Mouse (Mus musculus): ENCODE results near the gene Elovl7. TPM values are rescaled to one million over a fixed set of nuclear protein-coding genes. Genes with fewer than 3 reads are reported as not detected.

Elovl7 gene
- polyA plus RNA-seq, 1 experiment: 11.9 TPM

DNA sequence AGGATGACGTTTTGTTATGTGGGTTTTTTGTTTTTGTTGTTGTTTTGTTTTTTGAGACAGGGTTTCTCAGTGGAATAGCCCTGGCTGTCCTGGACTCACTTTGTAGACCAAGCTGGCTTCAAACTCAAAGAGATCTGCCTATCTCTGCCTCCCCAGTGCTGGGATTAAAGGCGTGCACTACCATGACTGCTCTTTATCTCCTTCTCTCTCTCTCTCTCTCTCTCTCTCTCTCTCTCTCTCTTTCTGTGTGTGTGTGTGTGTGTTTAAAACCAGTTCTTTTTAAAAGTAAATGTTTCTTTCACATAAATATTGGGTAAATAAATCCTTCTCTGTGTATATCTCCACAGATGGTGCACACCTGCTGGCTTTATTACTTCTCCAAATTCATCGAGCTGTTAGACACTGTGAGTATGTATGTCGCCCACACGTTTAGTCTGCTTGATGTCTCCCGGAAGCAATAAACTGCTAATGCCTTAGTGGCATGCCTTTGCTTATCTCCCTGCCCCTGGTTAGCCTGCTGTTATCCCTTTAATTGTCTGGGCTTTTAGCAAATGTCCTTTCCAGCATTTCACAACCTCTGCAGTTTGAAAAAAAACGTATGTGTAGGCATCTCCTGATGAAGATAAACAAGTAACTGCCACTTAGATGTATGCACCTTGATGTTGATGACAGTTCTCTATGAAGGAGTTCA lies 57.4 kb downstream of the Elovl7 start:
- Histone ChIP-seq H3K4me3 (ENCODE audit: insufficient read depth, low read length) (no peak overlapping the region), H3K4me1 (ENCODE audit: control insufficient read depth, insufficient read depth, low read length) (no peaks in the 10 kb centered on the region), H3K27ac (ENCODE audit: insufficient read depth, low read length) (no peak overlapping the region)
- TF ChIP-seq POLR2A (IDR thresholded peaks at IDR 0.05; ENCODE audit: extremely low read depth, insufficient read depth, low read length) (no peak), CTCF (IDR thresholded peaks at IDR 0.05; ENCODE audit: extremely low read depth, insufficient read depth, low read length) (no peak)

DNA sequence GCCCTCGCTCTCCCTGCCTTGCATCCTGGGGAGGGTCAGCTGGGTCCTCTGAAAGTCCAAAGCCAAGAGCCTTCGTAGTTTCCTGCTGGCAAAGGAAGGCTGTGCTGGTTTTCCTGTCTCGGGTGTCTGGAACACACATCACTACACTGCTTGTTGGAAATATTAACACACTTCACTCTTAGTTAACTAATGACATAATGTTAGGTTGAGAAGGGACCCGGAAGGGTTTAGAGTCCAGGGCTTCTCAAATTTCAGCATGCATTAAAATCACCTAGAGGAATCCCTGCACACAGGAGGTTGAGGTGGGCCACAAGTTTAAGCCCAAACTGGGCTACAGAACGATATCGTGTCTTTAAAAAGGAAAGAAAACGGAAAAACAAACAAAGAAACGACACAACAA lies 58.1 kb downstream of the Elovl7 start:
- TF ChIP-seq CTCF (IDR thresholded peaks at IDR 0.05; ENCODE audit: extremely low read depth, insufficient read depth, low read length) (no peak), POLR2A (IDR thresholded peaks at IDR 0.05; ENCODE audit: extremely low read depth, insufficient read depth, low read length) (no peak)
- Histone ChIP-seq H3K4me3 (ENCODE audit: insufficient read depth, low read length) (no peak overlapping the region), H3K27ac (ENCODE audit: insufficient read depth, low read length) (no peak overlapping the region), H3K4me1 (ENCODE audit: control insufficient read depth, insufficient read depth, low read length) (no peaks in the 10 kb centered on the region)

DNA sequence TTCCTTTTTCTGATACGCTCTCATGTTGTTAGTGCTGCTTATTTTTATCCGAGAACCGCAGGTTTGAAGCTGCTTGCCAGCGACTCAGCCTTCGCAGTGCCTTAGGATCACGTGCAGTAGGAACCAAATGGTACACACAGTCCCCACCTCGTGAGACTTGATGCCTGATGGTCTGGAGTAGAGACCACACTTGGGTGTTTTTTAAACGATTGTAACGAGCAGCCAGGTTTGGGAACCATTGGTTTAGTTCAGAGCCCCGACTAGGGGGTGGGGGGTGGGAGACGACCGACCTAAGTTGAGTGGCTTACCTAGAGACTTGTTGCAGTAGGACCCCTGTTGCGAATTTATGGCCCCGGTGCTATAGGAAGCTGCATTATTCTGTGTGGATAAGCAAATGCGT lies 58.8 kb downstream of the Elovl7 start:
- H3K27ac ChIP-seq (ENCODE audit: insufficient read depth, low read length): no peak overlapping the region
- H3K4me3 ChIP-seq (ENCODE audit: insufficient read depth, low read length): no peak overlapping the region
- TF ChIP-seq CTCF (IDR thresholded peaks at IDR 0.05; ENCODE audit: extremely low read depth, insufficient read depth, low read length): no peak
- TF ChIP-seq POLR2A (IDR thresholded peaks at IDR 0.05; ENCODE audit: extremely low read depth, insufficient read depth, low read length): no peak
- no peaks in the 10 kb centered on the region for H3K4me1 ChIP-seq (ENCODE audit: control insufficient read depth, insufficient read depth, low read length)

DNA sequence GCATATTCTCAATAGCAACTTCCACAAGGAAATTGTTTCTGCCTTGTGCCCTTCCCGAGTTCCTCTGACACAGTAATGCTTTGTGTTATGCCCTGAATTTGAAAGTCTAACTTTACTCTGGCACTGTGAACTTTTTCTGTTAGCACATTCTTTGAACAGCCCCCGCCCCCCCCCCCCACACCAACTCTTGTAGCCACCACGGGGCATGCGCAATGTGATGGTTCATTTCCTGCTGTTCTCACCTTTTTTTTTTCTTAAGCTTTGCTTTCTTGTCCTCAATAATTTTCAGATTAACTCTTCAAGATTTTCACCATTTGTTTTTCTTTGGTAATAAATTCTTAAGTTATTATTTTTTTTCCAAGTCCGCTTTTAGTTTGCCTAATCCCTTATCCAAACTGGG lies 59.3 kb downstream of the Elovl7 start:
- Histone ChIP-seq H3K4me1 (ENCODE audit: control insufficient read depth, insufficient read depth, low read length) (no peaks in the 10 kb centered on the region), H3K4me3 (ENCODE audit: insufficient read depth, low read length) (no peak overlapping the region), H3K27ac (ENCODE audit: insufficient read depth, low read length) (no peak overlapping the region)
- TF ChIP-seq CTCF (IDR thresholded peaks at IDR 0.05; ENCODE audit: extremely low read depth, insufficient read depth, low read length) (no peak), POLR2A (IDR thresholded peaks at IDR 0.05; ENCODE audit: extremely low read depth, insufficient read depth, low read length) (no peak)

DNA sequence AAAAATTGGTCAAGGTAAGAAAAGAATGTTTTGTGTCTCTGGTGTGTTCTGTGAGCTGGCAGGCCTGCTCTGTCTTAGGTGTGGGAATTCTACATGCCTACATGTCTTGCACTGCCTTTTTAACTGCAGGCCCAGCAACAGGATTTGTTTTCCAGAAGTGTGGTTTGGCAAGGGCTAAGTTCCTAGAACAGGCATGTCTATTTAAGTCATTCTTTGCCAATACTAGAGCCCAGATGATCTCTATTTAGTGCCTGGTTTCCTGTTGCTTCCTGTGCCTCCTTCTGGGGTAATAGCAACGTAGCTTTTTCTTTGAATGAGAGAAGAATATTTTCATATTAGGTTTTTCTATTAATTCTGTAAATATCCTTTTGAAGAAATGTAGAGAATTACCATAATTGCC lies 62.4 kb downstream of the Elovl7 start:
- no peak overlapping the region for H3K27ac ChIP-seq (ENCODE audit: insufficient read depth, low read length)

DNA sequence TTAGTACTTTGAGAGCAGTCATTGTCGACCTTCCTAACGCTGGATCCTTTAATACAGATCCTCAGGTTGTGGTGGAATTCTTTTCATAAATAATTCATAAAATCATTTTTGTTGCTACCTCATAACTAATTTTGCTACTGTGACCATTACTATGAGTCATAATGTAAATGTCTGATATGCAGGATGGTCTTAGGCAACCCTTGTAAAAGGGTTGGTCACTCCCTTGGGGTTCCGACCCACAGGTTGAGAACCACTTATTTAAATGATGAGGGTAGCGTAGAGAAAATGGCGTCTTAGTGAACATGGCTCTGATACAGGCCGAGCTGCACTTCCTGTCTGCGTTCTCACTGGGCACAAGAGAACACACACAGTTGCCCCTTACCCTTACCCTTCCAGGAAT lies 63.1 kb downstream of the Elovl7 start:
- TF ChIP-seq POLR2A (IDR thresholded peaks at IDR 0.05; ENCODE audit: extremely low read depth, insufficient read depth, low read length) (no peak), CTCF (IDR thresholded peaks at IDR 0.05; ENCODE audit: extremely low read depth, insufficient read depth, low read length) (no peak)
- no peak overlapping the region for H3K4me3 ChIP-seq (ENCODE audit: insufficient read depth, low read length)
- H3K4me1 ChIP-seq (ENCODE audit: control insufficient read depth, insufficient read depth, low read length): no peaks in the 10 kb centered on the region; the same call in 1 of the 2 replicates
- no peak overlapping the region for H3K27ac ChIP-seq (ENCODE audit: insufficient read depth, low read length)

More for the DNA sequence above, 62.4 kb downstream of the Elovl7 start:
- H3K4me1 ChIP-seq (ENCODE audit: control insufficient read depth, insufficient read depth, low read length): no peaks in the 10 kb centered on the region; the same call in 1 of the 2 replicates
- no peak for TF ChIP-seq POLR2A (IDR thresholded peaks at IDR 0.05; ENCODE audit: extremely low read depth, insufficient read depth, low read length)
- TF ChIP-seq CTCF (IDR thresholded peaks at IDR 0.05; ENCODE audit: extremely low read depth, insufficient read depth, low read length): no peak
- H3K4me3 ChIP-seq (ENCODE audit: insufficient read depth, low read length): no peak overlapping the region

DNA sequence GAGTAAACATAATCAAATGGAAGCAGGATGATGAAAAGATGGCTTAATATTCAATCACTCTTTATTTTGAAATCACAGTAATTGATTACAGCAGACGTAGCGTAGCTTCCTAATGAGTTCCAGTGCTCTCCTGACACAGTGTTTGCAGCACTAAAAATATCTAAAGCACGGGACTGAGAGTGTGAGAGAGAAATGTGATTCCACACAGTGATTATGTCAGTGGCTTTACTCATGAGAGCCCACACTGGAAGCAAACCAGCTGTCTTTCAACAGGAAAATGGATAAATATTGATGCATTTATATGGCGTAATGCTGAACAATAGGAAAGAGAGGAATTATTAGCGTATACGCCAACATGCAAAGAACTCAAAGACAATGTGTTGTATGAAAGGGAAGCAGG lies 64.4 kb downstream of the Elovl7 start:
- TF ChIP-seq POLR2A (IDR thresholded peaks at IDR 0.05; ENCODE audit: extremely low read depth, insufficient read depth, low read length): no peak
- Histone ChIP-seq H3K4me1 (ENCODE audit: control insufficient read depth, insufficient read depth, low read length) (no peaks in the 10 kb centered on the region; the same call in 1 of the 2 replicates), H3K27ac (ENCODE audit: insufficient read depth, low read length) (no peak overlapping the region)

DNA sequence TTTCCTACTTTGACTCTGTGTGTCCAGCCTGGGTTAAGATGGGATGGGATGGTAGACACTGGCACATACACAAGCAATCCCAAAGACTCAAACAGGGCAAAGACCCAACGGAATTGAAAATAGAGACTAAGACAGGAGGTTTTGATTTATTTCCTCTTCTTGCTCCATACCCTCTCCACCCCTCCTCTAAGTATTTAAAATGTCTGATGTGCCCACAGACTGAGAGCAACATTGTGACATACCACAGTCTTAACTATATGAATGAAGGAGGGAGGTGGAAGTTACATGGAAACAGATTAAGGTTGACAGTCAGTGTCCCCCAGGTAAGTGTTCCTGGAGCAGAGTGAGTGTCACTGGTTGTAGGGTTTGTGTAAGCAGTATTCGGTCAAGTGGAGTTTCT lies 70.1 kb downstream of the Elovl7 start:
- Histone ChIP-seq H3K4me3 (ENCODE audit: insufficient read depth, low read length) (no peak overlapping the region), H3K27ac (ENCODE audit: insufficient read depth, low read length) (no peak overlapping the region), H3K4me1 (ENCODE audit: control insufficient read depth, insufficient read depth, low read length) (no peaks in the 10 kb centered on the region)
- TF ChIP-seq POLR2A (IDR thresholded peaks at IDR 0.05; ENCODE audit: extremely low read depth, insufficient read depth, low read length) (no peak), CTCF (IDR thresholded peaks at IDR 0.05; ENCODE audit: extremely low read depth, insufficient read depth, low read length) (no peak)

More for the DNA sequence above, 64.4 kb downstream of the Elovl7 start:
- no peak overlapping the region for H3K4me3 ChIP-seq (ENCODE audit: insufficient read depth, low read length)

DNA sequence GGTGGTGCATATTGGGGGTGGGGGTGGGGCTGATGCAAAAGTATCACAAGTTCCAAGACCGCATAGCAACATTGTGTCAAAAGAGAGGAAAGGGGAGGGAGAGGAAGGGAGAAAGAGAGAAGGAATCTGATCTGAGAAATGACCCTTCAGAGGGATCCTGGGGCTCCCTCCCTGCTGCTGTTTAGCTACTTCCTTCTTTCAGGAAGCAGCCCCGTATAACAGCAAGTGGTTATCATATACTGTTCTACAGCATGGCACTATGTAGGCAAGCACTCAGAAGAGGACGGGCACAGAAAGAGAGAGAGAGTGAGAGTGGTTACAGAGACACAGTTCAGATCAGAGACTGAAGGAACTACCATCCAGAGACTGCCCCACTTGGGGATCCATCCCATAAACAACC lies 73.7 kb downstream of the Elovl7 start:
- no peak for TF ChIP-seq CTCF (IDR thresholded peaks at IDR 0.05; ENCODE audit: extremely low read depth, insufficient read depth, low read length)
- TF ChIP-seq POLR2A (IDR thresholded peaks at IDR 0.05; ENCODE audit: extremely low read depth, insufficient read depth, low read length): no peak
- H3K4me1 ChIP-seq (ENCODE audit: control insufficient read depth, insufficient read depth, low read length): no peaks in the 10 kb centered on the region
- no peak overlapping the region for H3K4me3 ChIP-seq (ENCODE audit: insufficient read depth, low read length)
- no peak overlapping the region for H3K27ac ChIP-seq (ENCODE audit: insufficient read depth, low read length)

DNA sequence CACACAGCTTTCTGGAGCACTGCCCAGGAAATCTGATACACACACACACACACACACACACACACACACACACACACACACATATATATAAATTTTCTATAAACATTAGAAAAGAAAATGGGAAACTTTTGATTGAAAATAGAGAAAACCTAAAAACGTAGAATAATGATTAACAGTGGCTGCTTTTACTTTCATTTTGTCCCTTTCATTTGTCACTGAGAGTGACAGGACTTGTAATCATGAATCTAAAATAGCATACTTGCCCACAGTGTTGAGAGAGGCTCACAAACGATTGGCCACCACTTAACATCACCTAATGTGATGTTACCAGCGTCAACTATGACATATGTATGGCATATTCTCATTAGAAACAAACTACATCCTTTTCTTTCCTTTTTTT lies 75.2 kb downstream of the Elovl7 start:
- H3K4me3 ChIP-seq (ENCODE audit: insufficient read depth, low read length): no peak overlapping the region
- no peaks in the 10 kb centered on the region for H3K4me1 ChIP-seq (ENCODE audit: control insufficient read depth, insufficient read depth, low read length)
- H3K27ac ChIP-seq (ENCODE audit: insufficient read depth, low read length): no peak overlapping the region
- TF ChIP-seq CTCF (IDR thresholded peaks at IDR 0.05; ENCODE audit: extremely low read depth, insufficient read depth, low read length): no peak
- no peak for TF ChIP-seq POLR2A (IDR thresholded peaks at IDR 0.05; ENCODE audit: extremely low read depth, insufficient read depth, low read length)

All from cortical plate, adult 2 months (tissue).